Mouse (Mus musculus) myocyte (in vitro differentiated cells): ENCODE results near the gene Cacna1d.

Experiments
- E2F4 ChIP-seq: IDR thresholded peaks from one replicate; pipeline ENCODE4 v1.6.1; 2011; ENCODE audit warnings: mild to moderate bottlenecking, control low read depth, moderate library complexity; ENCODE audit not compliant: insufficient read depth
- MAX ChIP-seq: IDR thresholded peaks from one replicate; pipeline ENCODE4 v1.6.1; 2011; ENCODE audit warnings: low read depth, mild to moderate bottlenecking, control low read depth
- MYOD1 ChIP-seq, 3 experiments: IDR thresholded peaks; one replicate each; pipeline ENCODE4 v1.6.1; 2011; ENCODE audit warnings: control low read depth in 2 of 3, low read depth in 2 of 3, mild to moderate bottlenecking in 2 of 3, moderate library complexity in 1 of 3; ENCODE audit not compliant: insufficient read length in 2 of 3, control insufficient read depth in 1 of 3
- POLR2A ChIP-seq: IDR thresholded peaks from one replicate; pipeline ENCODE4 v1.6.1; 2011; ENCODE audit warnings: low read depth, mild to moderate bottlenecking, control low read depth, moderate library complexity; ENCODE audit not compliant: insufficient read length
- POLR2AphosphoS2 ChIP-seq: IDR thresholded peaks from one replicate; pipeline ENCODE4 v1.6.1; 2011; ENCODE audit warnings: low read depth, control low read depth; ENCODE audit not compliant: insufficient read length
- TCF12 ChIP-seq: IDR thresholded peaks from one replicate; pipeline ENCODE4 v1.6.1; 2011; ENCODE audit warnings: mild to moderate bottlenecking, control low read depth; ENCODE audit not compliant: poor library complexity, insufficient read depth, severe bottlenecking
- TCF3 ChIP-seq: IDR thresholded peaks from one replicate; pipeline ENCODE4 v1.6.1; 2011; ENCODE audit warnings: low read depth, control low read depth; ENCODE audit not compliant: insufficient read length
- USF1 ChIP-seq: IDR thresholded peaks from one replicate; pipeline ENCODE4 v1.6.1; 2011; ENCODE audit warnings: low read depth, mild to moderate bottlenecking, control low read depth, moderate library complexity

DNA sequence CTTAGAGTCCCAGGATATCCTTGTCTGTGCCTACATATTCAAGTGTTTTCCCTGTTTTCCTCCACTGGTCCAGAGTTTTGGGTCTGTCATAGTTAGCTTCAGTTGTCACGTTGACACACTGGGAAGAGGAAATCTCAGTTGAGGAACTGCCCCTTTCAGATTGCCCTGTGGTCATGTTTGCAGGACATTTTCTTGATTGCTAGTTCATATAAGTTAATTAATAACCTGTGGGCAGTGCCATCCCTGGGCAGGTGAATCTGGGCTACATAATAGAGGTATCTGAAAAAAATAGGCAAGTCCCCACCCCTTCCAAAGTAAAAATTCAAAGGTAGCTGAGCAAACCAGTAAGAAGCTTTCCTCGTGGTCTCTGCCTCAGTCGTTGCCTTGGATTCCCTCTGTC lies 51.3 kb downstream of the Cacna1d start:
- no peak for TF ChIP-seq MYOD1 (IDR thresholded peaks at IDR 0.05; ENCODE audit: control insufficient read depth in 1 of 3, insufficient read length in 2 of 3, low read depth in 2 of 3)
- TF ChIP-seq POLR2AphosphoS2: no peak
- no peak for TF ChIP-seq POLR2A
- no peak for TF ChIP-seq USF1
- TF ChIP-seq MAX: no peak
- no peak for TF ChIP-seq E2F4
- no peak for TF ChIP-seq TCF12
- TF ChIP-seq TCF3: no peak
